Comparison of ENCODE assay signal across 8 mouse cellular contexts in genomic region chr11:50887390-50888128, GRCm38 (mm10). TPM values are rescaled to one million over a fixed set of nuclear protein-coding genes. Genes with fewer than 3 reads are reported as not detected.
A peak's percentile ranks its signal among the peaks of the same experiment; 100 is the strongest.
DNase-seq lines count a peak whose midpoint lies in the region; ATAC-seq lines count a peak whose summit lies in the region.

Gene Zfp454 (minus strand): TSS chr11:50887651.

- peaks cover under 1% of the 10 kb centered on the region; the same call in 1 of the 2 replicates for H3K9me3 ChIP-seq in heart, embryonic 10.5 days
- peaks cover 3% of the 10 kb centered on the region; the same call in 1 of the 2 replicates for H3K9me3 ChIP-seq in kidney, embryonic 14.5 days (ENCODE audit: control insufficient read depth, low read length)
- H3K9me3 ChIP-seq in limb, embryonic 11.5 days (ENCODE audit: control insufficient read depth, low read length) = no peaks in the 10 kb centered on the region; the same call in 1 of the 2 replicates
- H3K9me3 ChIP-seq in midbrain, embryonic 15.5 days = no peaks in the 10 kb centered on the region
- 0 out of 2 replicates have a peak, but pooled peaks cover 6% of the 10 kb centered on the region for H3K9me3 ChIP-seq in stomach, embryonic 14.5 days (ENCODE audit: control insufficient read depth, low read depth, low read length)

- H3K27me3 ChIP-seq in heart, embryonic 10.5 days (ENCODE audit: insufficient read depth, poor library complexity, severe bottlenecking) = no peaks in the 10 kb centered on the region
- H3K27me3 ChIP-seq in kidney, embryonic 14.5 days (ENCODE audit: control insufficient read depth, insufficient read depth, low read length) = no peaks in the 10 kb centered on the region
- H3K27me3 ChIP-seq in limb, embryonic 11.5 days (ENCODE audit: control insufficient read depth, insufficient read depth, low read length) = no peaks in the 10 kb centered on the region
- H3K27me3 ChIP-seq in midbrain, embryonic 15.5 days (replicated peaks) = no peaks in the 10 kb centered on the region
- H3K27me3 ChIP-seq in stomach, embryonic 14.5 days (ENCODE audit: control insufficient read depth, insufficient read depth, low read length) = no peaks in the 10 kb centered on the region

- peak within 1 kb of the TSS; percentile 56 for H3K4me3 ChIP-seq in brown adipose tissue, adult 24 weeks (ENCODE audit: insufficient read depth, low read depth, low read length)
- H3K4me3 ChIP-seq in heart, embryonic 10.5 days = peak within 1 kb of the TSS; percentile 64
- peak within 1 kb of the TSS; percentile 55 for H3K4me3 ChIP-seq in kidney, embryonic 14.5 days (ENCODE audit: low read length)
- H3K4me3 ChIP-seq in limb, embryonic 11.5 days (ENCODE audit: low read depth, low read length) = peak within 1 kb of the TSS; percentile 28
- peak within 1 kb of the TSS; percentile 48 for H3K4me3 ChIP-seq in midbrain, embryonic 15.5 days
- peak within 1 kb of the TSS; percentile 49 for H3K4me3 ChIP-seq in stomach, embryonic 14.5 days (ENCODE audit: low read depth, low read length)

- peak within 1 kb of the TSS; percentile 72 for H3K9ac ChIP-seq in kidney, embryonic 14.5 days (ENCODE audit: low read depth, low read length)
- peak within 1 kb of the TSS; percentile 63 for H3K9ac ChIP-seq in limb, embryonic 11.5 days (ENCODE audit: low read length)
- peak within 1 kb of the TSS; percentile 65 for H3K9ac ChIP-seq in midbrain, embryonic 15.5 days
- H3K9ac ChIP-seq in stomach, embryonic 14.5 days (replicated peaks; ENCODE audit: low read depth, low read length) = peak within 1 kb of the TSS; percentile 55

- peak; percentile 1 for DNase-seq in fat pad, adult 2 months (ENCODE audit: extremely low read depth, low read depth, low spot score)
- peak; percentile 95 for DNase-seq in heart, embryonic 10.5 days (ENCODE audit: low spot score)
- peak; percentile 94 for DNase-seq in limb, embryonic 11.5 days (ENCODE audit: low spot score)
- DNase-seq in c-Kit-positive CD71-positive TER-119-positive erythroid progenitor cells, embryonic 14.5 days (ENCODE audit: low spot score) = no peak

- H3K4me2 ChIP-seq in kidney, embryonic 14.5 days (replicated peaks; ENCODE audit: low read depth, low read length) = peak within 1 kb of the TSS; percentile 79
- H3K4me2 ChIP-seq in limb, embryonic 11.5 days (ENCODE audit: low read depth, severe bottlenecking) = peak within 1 kb of the TSS; percentile 62
- peak within 1 kb of the TSS; percentile 72 for H3K4me2 ChIP-seq in midbrain, embryonic 15.5 days
- H3K4me2 ChIP-seq in stomach, embryonic 14.5 days (replicated peaks; ENCODE audit: low read depth, low read length) = peak within 1 kb of the TSS; percentile 83

- peaks cover 13% of the 10 kb centered on the region for H3K36me3 ChIP-seq in heart, embryonic 10.5 days
- H3K36me3 ChIP-seq in kidney, embryonic 14.5 days (ENCODE audit: control insufficient read depth, insufficient read depth, low read length) = peaks cover 14% of the 10 kb centered on the region; the same call in 1 of the 2 replicates
- peaks cover 6% of the 10 kb centered on the region; the same call in 1 of the 2 replicates for H3K36me3 ChIP-seq in limb, embryonic 11.5 days (ENCODE audit: control insufficient read depth, insufficient read depth, low read length)
- H3K36me3 ChIP-seq in midbrain, embryonic 15.5 days (replicated peaks) = peaks cover 13% of the 10 kb centered on the region
- peaks cover 7% of the 10 kb centered on the region; the same call in 1 of the 2 replicates for H3K36me3 ChIP-seq in stomach, embryonic 14.5 days (ENCODE audit: control insufficient read depth, insufficient read depth, low read length)

- ATAC-seq in kidney, embryonic 14.5 days (ENCODE audit: low FRiP score, low TSS enrichment) = peak; percentile 97
- ATAC-seq in limb, embryonic 11.5 days (ENCODE audit: insufficient number of reproducible peaks, low FRiP score, low TSS enrichment, low read depth) = peak; percentile 94
- peak; percentile 96 for ATAC-seq in midbrain, embryonic 15.5 days (replicated peaks)
- ATAC-seq in stomach, embryonic 14.5 days (ENCODE audit: insufficient number of reproducible peaks, insufficient read depth, low FRiP score, low read depth) = peak; percentile 91

- 6% methylated on average over 26 of the region's 26 CpGs for WGBS in heart, embryonic 10.5 days
- WGBS in kidney, embryonic 14.5 days = 5% methylated on average over 26 of the region's 26 CpGs
- WGBS in limb, embryonic 11.5 days = 6% methylated on average over 26 of the region's 26 CpGs
- WGBS in midbrain, embryonic 15.5 days = 6% methylated on average over 26 of the region's 26 CpGs
- 6% methylated on average over 26 of the region's 26 CpGs for WGBS in stomach, embryonic 14.5 days

- no peaks in the 10 kb centered on the region for H3K4me1 ChIP-seq in brown adipose tissue, adult 24 weeks (ENCODE audit: control insufficient read depth, insufficient read depth, insufficient read length, low read length)
- H3K4me1 ChIP-seq in heart, embryonic 10.5 days = peaks cover 14% of the 10 kb centered on the region
- H3K4me1 ChIP-seq in kidney, embryonic 14.5 days (ENCODE audit: control insufficient read depth, insufficient read depth, low read length) = peaks cover 5% of the 10 kb centered on the region; the same call in 1 of the 2 replicates
- peaks cover 8% of the 10 kb centered on the region; the same call in 1 of the 2 replicates for H3K4me1 ChIP-seq in limb, embryonic 11.5 days (ENCODE audit: control insufficient read depth, insufficient read depth, low read length)
- peaks cover 13% of the 10 kb centered on the region for H3K4me1 ChIP-seq in midbrain, embryonic 15.5 days
- H3K4me1 ChIP-seq in stomach, embryonic 14.5 days (ENCODE audit: control insufficient read depth, insufficient read depth, low read length) = 0 out of 2 replicates have a peak, but pooled peaks cover 9% of the 10 kb centered on the region

- H3K27ac ChIP-seq in brown adipose tissue, adult 24 weeks (replicated peaks; ENCODE audit: low read depth, low read length) = no peak within 1 kb of the TSS
- H3K27ac ChIP-seq in heart, embryonic 10.5 days = peak within 1 kb of the TSS; percentile 85
- H3K27ac ChIP-seq in kidney, embryonic 14.5 days (ENCODE audit: low read depth, low read length) = peak within 1 kb of the TSS; percentile 57; the same call in 1 of the 2 replicates
- H3K27ac ChIP-seq in limb, embryonic 11.5 days (replicated peaks; ENCODE audit: low read depth, low read length) = no peak within 1 kb of the TSS
- H3K27ac ChIP-seq in midbrain, embryonic 15.5 days = peak within 1 kb of the TSS; percentile 80
- peak within 1 kb of the TSS; percentile 75; the same call in 1 of the 2 replicates for H3K27ac ChIP-seq in stomach, embryonic 14.5 days (ENCODE audit: low read length)

RNA-seq across cellular contexts. Expression of gene Zfp454, which starts in this region (rescaled TPM):
- 0.75 and 1.6 TPM in 2 replicates for polyA plus RNA-seq in brown adipose tissue, adult 24 weeks (2012; ENCODE audit: insufficient read depth, insufficient read length, missing spikeins)
- 4.5 and 6.5 TPM in 2 replicates for polyA plus RNA-seq in heart, embryonic 10.5 days (2016; fragmentation: Nextera tagmentation; extraction: Ambion mirVana)
- polyA plus RNA-seq in kidney, embryonic 14.5 days (2014; fragmentation: Nextera tagmentation; extraction: Ambion mirVana) = 8.3 and 9.5 TPM in 2 replicates
- polyA plus RNA-seq in limb, embryonic 11.5 days (2014; fragmentation: Nextera tagmentation; extraction: Ambion mirVana) = 15.5 and 17.8 TPM in 2 replicates
- polyA plus RNA-seq in midbrain, embryonic 15.5 days (2015; fragmentation: Nextera tagmentation; extraction: Ambion mirVana) = 12.9 and 13.0 TPM in 2 replicates
- polyA plus RNA-seq in stomach, embryonic 14.5 days (2014; fragmentation: Nextera tagmentation; extraction: Ambion mirVana) = 8.4 and 9.9 TPM in 2 replicates

Comparison
In these comparisons a context has a peak if more than half of its experiments do, and no peak if none do; other contexts are left out.
1. H3K27ac ChIP-seq: peak in heart, embryonic 10.5 days (single experiment), kidney, embryonic 14.5 days (single experiment), midbrain, embryonic 15.5 days (single experiment) and stomach, embryonic 14.5 days (single experiment); none in brown adipose tissue, adult 24 weeks (single experiment) and limb, embryonic 11.5 days (single experiment).
2. Peak in every context shown above with its lines, with median percentiles within 50 percentile points of each other: H3K4me3 ChIP-seq, ATAC-seq, H3K4me2 ChIP-seq and H3K9ac ChIP-seq.